Mouse (Mus musculus) spleen, adult 12 weeks (tissue): ENCODE data around the gene Cnnm4.

Source experiments
- DNase-seq: peaks from one replicate; pipeline ENCODE4 v3.0.0; 2022; ENCODE audit warnings: low spot score

The Cnnm4 gene

GRCm38 (mm10) chr1:36473211-36473780 is 1.9 kb downstream of the Cnnm4 start:
- DNase-seq, result no peak

- no peak for DNase-seq
Observed at GRCm38 (mm10) chr1:36474646-36475045, 3.2 kb downstream of the Cnnm4 start.

- no peak for DNase-seq
Observed at GRCm38 (mm10) chr1:36475480-36476110, 4.2 kb downstream of the Cnnm4 start.

GRCm38 (mm10) chr1:36476426-36476825 is 5.0 kb downstream of the Cnnm4 start:
- DNase-seq, result no peak

GRCm38 (mm10) chr1:36478343-36478795 is 6.9 kb downstream of the Cnnm4 start:
- DNase-seq, result no peak

GRCm38 (mm10) chr1:36479903-36480899 is 8.8 kb downstream of the Cnnm4 start:
- DNase-seq, result no peak

GRCm38 (mm10) chr1:36483825-36484224 is 12.4 kb downstream of the Cnnm4 start:
- DNase-seq, result no peak

GRCm38 (mm10) chr1:36485080-36485479 is 13.7 kb downstream of the Cnnm4 start:
- DNase-seq, result no peak

GRCm38 (mm10) chr1:36487111-36487510 is 15.7 kb downstream of the Cnnm4 start:
- DNase-seq, result no peak

GRCm38 (mm10) chr1:36489661-36490060 is 18.2 kb downstream of the Cnnm4 start:
- DNase-seq, result no peak

GRCm38 (mm10) chr1:36492416-36493139 is 21.2 kb downstream of the Cnnm4 start:
- no peak for DNase-seq

- no peak for DNase-seq
Observed at GRCm38 (mm10) chr1:36493299-36493698, 21.9 kb downstream of the Cnnm4 start.

- DNase-seq, result no peak
Observed at GRCm38 (mm10) chr1:36496719-36497118, 25.3 kb downstream of the Cnnm4 start.

GRCm38 (mm10) chr1:36497312-36497711 is 25.9 kb downstream of the Cnnm4 start:
- no peak for DNase-seq

GRCm38 (mm10) chr1:36501261-36501660 is 29.8 kb downstream of the Cnnm4 start:
- DNase-seq, result peak; percentile 60

GRCm38 (mm10) chr1:36508238-36508637 is 36.8 kb downstream of the Cnnm4 start:
- DNase-seq, result no peak

- peak; percentile 98 for DNase-seq
Observed at GRCm38 (mm10) chr1:36511289-36512021, 40.0 kb downstream of the Cnnm4 start, which contains the start of gene Cnnm3. Gene Cnnm3 (plus strand): TSS chr1:36511867.

GRCm38 (mm10) chr1:36512089-36512965 is 40.9 kb downstream of the Cnnm4 start:
- DNase-seq, result peak; percentile 23

- no peak for DNase-seq
Observed at GRCm38 (mm10) chr1:36512966-36513280, 41.5 kb downstream of the Cnnm4 start.

- no peak for DNase-seq
Observed at GRCm38 (mm10) chr1:36513310-36513709, 41.9 kb downstream of the Cnnm4 start.
